Mouse (Mus musculus) lung, embryonic 16.5 days (tissue): Measurements from ENCODE around the gene Inava. TPM values are rescaled to one million over a fixed set of nuclear protein-coding genes. Genes with fewer than 3 reads are reported as not detected.

Experiments
- ATAC-seq: fragments of 200-750 bp; cut with Nextera tagmentation; 2 replicates; pipeline ENCODE4 v1.8.0; 2017; ENCODE audit warnings: low read depth, mild to moderate bottlenecking, moderate library complexity
- H3K27ac ChIP-seq: fragments of 300-500 bp; sonication (generic); 2 replicates; pipeline ENCODE4 v1.5.1; 2014; ENCODE audit warnings: mild to moderate bottlenecking, control low read depth, low read length
- H3K27me3 ChIP-seq: fragments of 300-500 bp; sonication (generic); 2 replicates; pipeline ENCODE4 v1.6.1; 2014; ENCODE audit warnings: low read depth, low read length, mixed read lengths; ENCODE audit not compliant: control insufficient read depth, insufficient read depth
- H3K36me3 ChIP-seq: fragments of 300-500 bp; sonication (generic); 2 replicates; pipeline ENCODE4 v1.6.1; 2014; ENCODE audit warnings: low read length; ENCODE audit not compliant: control insufficient read depth, insufficient read depth
- H3K4me1 ChIP-seq: fragments of 300-500 bp; sonication (generic); replicated peaks from 2 replicates; pipeline ENCODE4 v1.6.1; 2014; ENCODE audit warnings: low read length, mixed read lengths; ENCODE audit not compliant: control insufficient read depth, insufficient read depth
- H3K4me2 ChIP-seq: fragments of 300-500 bp; sonication (generic); 2 replicates; pipeline ENCODE4 v1.6.1; 2014; ENCODE audit warnings: low read depth, low read length, control low read depth
- H3K4me3 ChIP-seq: fragments of 300-500 bp; sonication (generic); 2 replicates; pipeline ENCODE4 v1.5.1; 2014; ENCODE audit warnings: mild to moderate bottlenecking, low read length, control low read depth
- H3K9ac ChIP-seq: fragments of 300-500 bp; sonication (generic); 2 replicates; pipeline ENCODE4 v1.6.1; 2014; ENCODE audit warnings: low read length, control low read depth
- H3K9me3 ChIP-seq: fragments of 300-500 bp; sonication (generic); 2 replicates; pipeline ENCODE4 v1.6.1; 2016; ENCODE audit warnings: low read length; ENCODE audit not compliant: control insufficient read depth
- whole genome bisulfite sequencing: fragments of 180-500 bp; shearing (Covaris S2); extraction: QIAGEN DNeasy Blood & Tissue Kit; methylation state at CpG from one replicate; pipeline ENCODE4 v1.1.7; 2014; 5-methylcytosine and 5-hydroxymethylcytosine counted together
- polyA plus RNA-seq: library from polyadenylated mRNA; unstranded; fragments of >200 nt; fragmentation: Nextera tagmentation; extraction: Ambion mirVana; gene quantifications from 2 replicates; pipeline ENCODE4 v1.2.1, GENCODE M21; 2015

Gene Inava
- polyA plus RNA-seq, 1 experiment from 2014 or later, result 15.3 TPM

- 42% methylated on average over 6 of the region's 6 CpGs for WGBS
- H3K9ac ChIP-seq, result no peak overlapping the region
- H3K27ac ChIP-seq, result no peak overlapping the region
- H3K4me1 ChIP-seq, result peaks cover 7% of the 10 kb centered on the region
- ATAC-seq, result no peak
- H3K4me2 ChIP-seq, result no peak overlapping the region
- H3K4me3 ChIP-seq, result no peak overlapping the region
- no peaks in the 10 kb centered on the region for H3K9me3 ChIP-seq
- H3K36me3 ChIP-seq, result no peaks in the 10 kb centered on the region
- no peaks in the 10 kb centered on the region for H3K27me3 ChIP-seq
Observed at GRCm38 (mm10) chr1:136178741-136179140, 55.3 kb downstream of the Inava start.

GRCm38 (mm10) chr1:136177085-136177484 lies 57.0 kb downstream of the Inava start:
- Histone ChIP-seq H3K27me3 (no peaks in the 10 kb centered on the region), H3K9ac (no peak overlapping the region), H3K4me1 (peaks cover 10% of the 10 kb centered on the region), H3K4me2 (no peak overlapping the region), H3K27ac (no peak overlapping the region), H3K36me3 (no peaks in the 10 kb centered on the region), H3K9me3 (no peaks in the 10 kb centered on the region), H3K4me3 (no peak overlapping the region)
- ATAC-seq, result no peak
- 49% methylated on average over 2 of the region's 2 CpGs for WGBS

GRCm38 (mm10) chr1:136175183-136175582 lies 58.9 kb downstream of the Inava start:
- H3K4me1 ChIP-seq, result peaks cover 10% of the 10 kb centered on the region
- H3K36me3 ChIP-seq, result no peaks in the 10 kb centered on the region
- H3K4me3 ChIP-seq, result no peak overlapping the region
- H3K27me3 ChIP-seq, result no peaks in the 10 kb centered on the region
- H3K9ac ChIP-seq, result no peak overlapping the region
- H3K4me2 ChIP-seq, result no peak overlapping the region
- H3K9me3 ChIP-seq, result no peaks in the 10 kb centered on the region
- H3K27ac ChIP-seq, result no peak overlapping the region
- ATAC-seq, result no peak
- WGBS, result 30% methylated on average over 6 of the region's 6 CpGs

- Histone ChIP-seq H3K9me3 (no peaks in the 10 kb centered on the region), H3K4me1 (peaks cover 10% of the 10 kb centered on the region), H3K27me3 (no peaks in the 10 kb centered on the region), H3K36me3 (no peaks in the 10 kb centered on the region), H3K27ac (no peak overlapping the region), H3K4me3 (peak overlapping the region; percentile 18; the same call in 1 of the 2 replicates), H3K9ac (no peak overlapping the region), H3K4me2 (peak overlapping the region; percentile 38)
- 21% methylated on average over 13 of the region's 13 CpGs for WGBS
- ATAC-seq, result peak; percentile 18; the same call in 1 of the 2 replicates
Observed at GRCm38 (mm10) chr1:136174101-136174606, 59.9 kb downstream of the Inava start.

GRCm38 (mm10) chr1:136172696-136173095 lies 61.4 kb downstream of the Inava start:
- H3K4me3 ChIP-seq, result no peak overlapping the region
- no peak for ATAC-seq
- no peaks in the 10 kb centered on the region for H3K9me3 ChIP-seq
- no peak overlapping the region for H3K9ac ChIP-seq
- no peaks in the 10 kb centered on the region for H3K36me3 ChIP-seq
- no peak overlapping the region for H3K4me2 ChIP-seq
- WGBS, result 71% methylated on average over 12 of the region's 12 CpGs
- no peak overlapping the region for H3K27ac ChIP-seq
- H3K4me1 ChIP-seq, result peaks cover 6% of the 10 kb centered on the region
- no peaks in the 10 kb centered on the region for H3K27me3 ChIP-seq

- 4% methylated on average over 5 of the region's 5 CpGs for WGBS
- no peak overlapping the region for H3K4me3 ChIP-seq
- no peaks in the 10 kb centered on the region for H3K9me3 ChIP-seq
- H3K4me1 ChIP-seq, result peaks cover 6% of the 10 kb centered on the region
- ATAC-seq, result peak; percentile 84
- no peak overlapping the region for H3K27ac ChIP-seq
- H3K36me3 ChIP-seq, result no peaks in the 10 kb centered on the region
- no peak overlapping the region for H3K4me2 ChIP-seq
- no peak overlapping the region for H3K9ac ChIP-seq
- H3K27me3 ChIP-seq, result no peaks in the 10 kb centered on the region
Observed at GRCm38 (mm10) chr1:136170109-136170508, 64.0 kb downstream of the Inava start.

- no peaks in the 10 kb centered on the region for H3K36me3 ChIP-seq
- ATAC-seq, result peak; percentile 53; the same call in 1 of the 2 replicates
- H3K27ac ChIP-seq, result no peak overlapping the region
- no peak overlapping the region for H3K9ac ChIP-seq
- H3K27me3 ChIP-seq, result no peaks in the 10 kb centered on the region
- H3K4me1 ChIP-seq, result no peaks in the 10 kb centered on the region
- H3K4me3 ChIP-seq, result no peak overlapping the region
- WGBS, result 62% methylated on average over 8 of the region's 8 CpGs
- H3K9me3 ChIP-seq, result no peaks in the 10 kb centered on the region
- H3K4me2 ChIP-seq, result no peak overlapping the region
Observed at GRCm38 (mm10) chr1:136167657-136168056, 66.4 kb downstream of the Inava start.

- no peaks in the 10 kb centered on the region for H3K27me3 ChIP-seq
- H3K9ac ChIP-seq, result no peak overlapping the region
- H3K4me3 ChIP-seq, result no peak overlapping the region
- no peak overlapping the region for H3K27ac ChIP-seq
- no peaks in the 10 kb centered on the region for H3K4me1 ChIP-seq
- no peak for ATAC-seq
- H3K4me2 ChIP-seq, result no peak overlapping the region
- H3K9me3 ChIP-seq, result no peaks in the 10 kb centered on the region
- WGBS, result 63% methylated on average over 2 of the region's 2 CpGs
- H3K36me3 ChIP-seq, result no peaks in the 10 kb centered on the region
Observed at GRCm38 (mm10) chr1:136165436-136165835, 68.6 kb downstream of the Inava start.
